Mouse (Mus musculus) lung, postnatal 0 days (tissue): ENCODE measurements around the gene Defa33.
"Not testable (repeated sequence)": the region's sequence is repeated elsewhere in the genome, so short reads cannot be mapped to it uniquely, and the experiment has no call there.

Experiments
- CTCF ChIP-seq: IDR thresholded peaks from 2 replicates; pipeline ENCODE4 v1.5.1; 2016; ENCODE audit warnings: antibody characterized with exemption, mild to moderate bottlenecking
- EP300 ChIP-seq: IDR thresholded peaks from 2 replicates; pipeline ENCODE4 v1.6.1; 2016; ENCODE audit warnings: antibody characterized with exemption, mild to moderate bottlenecking, control low read depth

DNA sequence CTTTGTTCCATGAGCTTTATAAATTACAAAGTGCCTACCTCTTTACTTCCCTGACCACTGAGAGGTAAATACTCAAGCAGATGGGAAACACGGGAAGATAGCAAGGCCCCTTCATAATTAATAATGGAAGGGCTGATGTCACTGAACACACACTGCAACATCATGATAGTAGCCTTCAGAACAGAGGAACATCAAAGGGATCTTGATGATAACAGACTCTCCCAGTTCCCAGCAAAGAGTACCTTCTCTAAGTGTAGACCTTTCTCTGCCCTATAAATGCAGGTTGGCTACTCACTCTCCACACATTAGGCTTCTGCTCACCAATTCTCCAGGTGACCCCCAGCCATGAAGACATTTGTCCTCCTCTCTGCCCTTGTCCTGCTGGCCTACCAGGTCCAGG is 35.5 kb downstream of the Defa33 start, which contains the start of gene Defa36:
- not testable (repeated sequence) for TF ChIP-seq CTCF, EP300
